Mouse (Mus musculus) ES-Bruce4 (cell line): ENCODE results near the gene Rtkn2. TPM values are rescaled to one million over a fixed set of nuclear protein-coding genes. Genes with fewer than 3 reads are reported as not detected.

Experiments
- H3K27ac ChIP-seq: 2 replicates; pipeline ENCODE4 v1.5.1; 2012; ENCODE audit warnings: low read length, inconsistent platforms; ENCODE audit not compliant: insufficient read depth
- H3K27me3 ChIP-seq: 2 replicates; pipeline ENCODE4 v1.6.1; 2012; ENCODE audit warnings: mild to moderate bottlenecking, low read length, inconsistent platforms; ENCODE audit not compliant: control insufficient read depth, poor library complexity, insufficient read depth, severe bottlenecking
- H3K36me3 ChIP-seq: 2 replicates; pipeline ENCODE4 v1.6.1; 2012; ENCODE audit warnings: inconsistent platforms, mild to moderate bottlenecking, low read length, moderate library complexity; ENCODE audit not compliant: control insufficient read depth, poor library complexity, insufficient read depth, severe bottlenecking
- H3K4me1 ChIP-seq: one replicate; pipeline ENCODE4 v1.8.1; 2011; ENCODE audit warnings: low read length; ENCODE audit not compliant: control insufficient read depth, insufficient read depth
- H3K4me3 ChIP-seq: 2 replicates; pipeline ENCODE4 v1.5.1; 2011; ENCODE audit warnings: low read depth, mild to moderate bottlenecking, low read length
- H3K9ac ChIP-seq: 2 replicates; pipeline ENCODE4 v1.6.1; 2012; ENCODE audit warnings: low read depth, mild to moderate bottlenecking, inconsistent platforms; ENCODE audit not compliant: poor library complexity, severe bottlenecking
- H3K9me3 ChIP-seq: replicated peaks from 2 replicates; pipeline ENCODE4 v1.6.1; 2012; ENCODE audit warnings: mild to moderate bottlenecking, low read length, inconsistent platforms; ENCODE audit not compliant: control insufficient read depth, poor library complexity, insufficient read depth, severe bottlenecking
- CTCF ChIP-seq: IDR thresholded peaks from one replicate; pipeline ENCODE4 v1.8.1; 2011; ENCODE audit warnings: low read depth, low read length
- EP300 ChIP-seq: IDR thresholded peaks from 2 replicates; pipeline ENCODE4 v1.6.1; 2011; ENCODE audit warnings: low read depth, low read length; ENCODE audit not compliant: insufficient read depth
- POLR2A ChIP-seq: IDR thresholded peaks from one replicate; pipeline ENCODE4 v1.8.1; 2011; ENCODE audit warnings: low read length; ENCODE audit not compliant: insufficient read depth
- polyA plus RNA-seq: library from polyadenylated mRNA; stranded (reverse); fragments of >200 nt; gene quantifications from 2 replicates; pipeline ENCODE4 v1.2.4, GENCODE M21; 2011; ENCODE audit warnings: low read depth; ENCODE audit not compliant: missing spikeins, insufficient read depth, insufficient read length

Rtkn2 gene
- polyA plus RNA-seq, 1 experiment: 19.4 TPM

DNA sequence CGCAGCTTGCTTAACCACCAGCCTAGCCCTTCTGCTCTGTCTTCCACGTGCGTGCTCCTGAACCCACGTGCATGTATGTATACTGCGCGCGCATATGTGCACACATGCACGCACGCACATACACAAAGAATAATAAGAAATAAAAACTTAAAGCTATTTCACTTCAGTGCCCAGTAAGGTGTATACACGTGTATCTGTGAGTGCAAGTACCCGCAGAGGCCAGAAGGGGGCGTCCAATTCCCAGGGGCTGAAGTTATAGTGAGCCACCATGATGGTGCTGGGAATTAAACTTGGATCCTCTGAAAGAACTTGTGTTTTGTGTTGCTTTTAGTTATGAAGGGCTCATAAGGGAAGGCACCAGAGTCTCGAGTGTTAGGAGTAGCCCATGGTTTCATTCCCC, 71.5 kb downstream of the Rtkn2 start:
- H3K4me3 ChIP-seq: no peak overlapping the region
- H3K4me1 ChIP-seq: no peaks in the 10 kb centered on the region
- no peaks in the 10 kb centered on the region for H3K36me3 ChIP-seq
- TF ChIP-seq EP300 (no peak), CTCF (peak; percentile 59)
- no peak overlapping the region for H3K27ac ChIP-seq
- H3K9me3 ChIP-seq: no peaks in the 10 kb centered on the region
- no peaks in the 10 kb centered on the region for H3K27me3 ChIP-seq
- H3K9ac ChIP-seq: no peak overlapping the region

DNA sequence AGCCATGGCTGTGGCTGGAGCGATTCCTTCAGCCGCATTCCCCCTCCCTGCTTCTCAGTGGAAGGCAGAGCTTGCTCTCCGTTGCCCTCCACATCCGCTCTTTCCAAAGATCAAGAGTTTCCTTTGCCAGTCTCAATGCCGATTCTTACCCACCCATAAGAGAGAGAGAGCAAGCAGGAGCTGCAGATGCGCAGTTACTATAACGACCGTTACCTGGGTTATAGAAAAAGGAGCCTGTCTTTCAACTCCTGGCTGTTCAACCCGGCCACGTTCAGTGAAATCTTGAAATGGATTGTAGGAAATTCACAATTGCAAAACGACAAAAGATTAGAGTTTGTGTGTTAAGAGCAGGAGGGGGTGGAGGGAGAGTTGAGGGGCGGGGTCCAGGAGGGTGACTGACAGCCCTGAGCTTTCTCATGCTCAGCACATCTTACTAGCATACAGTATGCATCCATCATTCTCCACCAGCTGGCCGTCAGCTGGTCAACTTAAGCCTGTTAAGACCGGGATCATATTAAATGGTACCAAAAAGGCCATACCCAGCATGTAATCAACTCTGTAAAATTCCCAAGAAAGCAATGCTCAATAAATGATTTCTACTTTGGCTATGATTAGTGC, 72.1 kb downstream of the Rtkn2 start:
- no peak for TF ChIP-seq EP300
- no peak for TF ChIP-seq CTCF
- no peak for TF ChIP-seq POLR2A
- no peaks in the 10 kb centered on the region for H3K4me1 ChIP-seq
- no peaks in the 10 kb centered on the region for H3K36me3 ChIP-seq
- no peaks in the 10 kb centered on the region for H3K27me3 ChIP-seq
- no peak overlapping the region for H3K9ac ChIP-seq
- no peak overlapping the region for H3K27ac ChIP-seq
- H3K4me3 ChIP-seq: no peak overlapping the region
- H3K9me3 ChIP-seq: no peaks in the 10 kb centered on the region

DNA sequence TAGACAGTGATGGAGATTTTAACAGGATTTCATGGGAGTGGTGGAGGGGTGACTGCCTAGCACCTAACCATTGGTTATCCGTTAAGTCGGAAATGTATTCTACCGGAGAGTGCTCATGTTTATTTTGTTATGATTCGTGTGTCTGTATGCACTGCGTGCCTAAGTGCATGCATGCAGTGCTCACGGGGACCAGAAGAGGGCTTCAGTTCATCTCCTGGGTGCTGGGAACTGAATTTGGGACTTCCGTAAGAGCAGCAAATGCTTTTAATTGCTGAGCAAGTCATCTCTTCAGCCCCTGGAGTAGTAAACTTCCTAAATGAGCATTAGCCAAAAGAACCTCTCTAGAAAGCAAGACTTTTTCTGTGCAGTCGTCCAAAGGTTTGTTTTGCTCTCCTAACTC, 72.9 kb downstream of the Rtkn2 start:
- H3K9me3 ChIP-seq: no peaks in the 10 kb centered on the region
- no peak overlapping the region for H3K27ac ChIP-seq
- no peaks in the 10 kb centered on the region for H3K36me3 ChIP-seq
- TF ChIP-seq POLR2A (no peak), CTCF (peak; percentile 59), EP300 (no peak)
- H3K27me3 ChIP-seq: no peaks in the 10 kb centered on the region
- no peak overlapping the region for H3K9ac ChIP-seq
- H3K4me3 ChIP-seq: no peak overlapping the region
- H3K4me1 ChIP-seq: no peaks in the 10 kb centered on the region

DNA sequence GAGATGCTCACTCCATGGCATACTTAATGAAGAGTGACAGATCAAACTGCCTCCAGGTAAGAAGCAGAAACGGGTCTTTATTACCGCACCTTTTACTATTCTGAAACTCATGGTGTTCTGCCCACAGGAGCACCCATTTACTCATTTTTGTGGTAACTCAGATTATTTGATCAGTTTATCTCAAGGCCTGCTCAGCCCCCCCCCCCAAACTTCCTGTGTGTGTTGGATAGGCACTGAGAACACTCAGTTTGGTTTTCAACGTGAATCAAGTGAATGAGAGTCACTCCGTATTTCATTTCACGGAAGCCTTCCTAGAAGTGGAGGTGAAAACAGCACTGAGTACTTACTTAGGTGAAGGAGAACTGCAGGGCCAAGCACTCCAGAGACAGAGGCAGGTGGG, 74.8 kb downstream of the Rtkn2 start:
- Histone ChIP-seq H3K27ac (no peak overlapping the region), H3K27me3 (no peaks in the 10 kb centered on the region), H3K4me1 (no peaks in the 10 kb centered on the region), H3K36me3 (no peaks in the 10 kb centered on the region), H3K4me3 (no peak overlapping the region), H3K9ac (no peak overlapping the region), H3K9me3 (peaks cover 4% of the 10 kb centered on the region; the same call in 1 of the 2 replicates)
- no peak for TF ChIP-seq EP300

DNA sequence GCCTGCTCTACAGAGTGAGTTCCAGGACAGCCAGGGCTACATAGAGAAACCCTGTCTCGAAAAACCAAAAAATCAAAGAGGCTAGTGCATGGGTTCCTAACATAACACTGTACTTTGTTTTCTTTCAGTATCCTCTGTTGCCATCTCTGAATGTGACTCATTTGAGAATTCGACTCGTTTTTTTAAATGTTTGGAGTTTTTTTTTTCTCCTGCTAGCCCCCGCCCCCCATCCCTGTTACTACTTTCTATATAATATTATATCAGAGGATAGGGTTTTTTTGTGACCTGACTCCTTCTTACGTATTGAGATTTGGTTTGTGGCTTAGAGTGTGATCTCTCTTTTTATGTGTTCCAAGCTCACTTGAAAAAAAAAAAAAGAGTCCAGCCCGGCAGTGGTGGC, 75.3 kb downstream of the Rtkn2 start:
- TF ChIP-seq POLR2A (no peak), EP300 (no peak), CTCF (no peak)
- peaks cover 4% of the 10 kb centered on the region; the same call in 1 of the 2 replicates for H3K9me3 ChIP-seq
- no peaks in the 10 kb centered on the region for H3K36me3 ChIP-seq
- H3K4me1 ChIP-seq: no peaks in the 10 kb centered on the region
- H3K27ac ChIP-seq: no peak overlapping the region
- H3K9ac ChIP-seq: no peak overlapping the region
- H3K27me3 ChIP-seq: no peaks in the 10 kb centered on the region
- no peak overlapping the region for H3K4me3 ChIP-seq

DNA sequence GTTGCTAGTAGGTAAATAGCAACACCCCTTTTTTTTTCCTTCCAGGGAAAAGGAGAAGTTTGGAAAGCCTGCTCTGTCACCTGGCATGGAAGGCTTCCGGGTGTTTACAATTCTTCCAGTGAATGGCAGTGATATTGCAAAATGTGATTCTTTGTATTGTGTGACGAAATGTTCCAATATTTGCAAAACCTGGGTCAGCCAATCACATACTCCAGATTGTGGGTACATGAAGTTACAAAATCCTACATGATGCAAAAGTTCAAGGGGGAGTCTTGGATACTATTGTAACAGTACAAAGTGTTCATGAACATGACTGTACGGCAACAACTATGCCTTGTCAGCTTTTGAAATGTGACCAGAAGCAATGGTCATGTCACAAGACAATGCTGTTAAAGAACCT, 78.5 kb downstream of the Rtkn2 start:
- no peaks in the 10 kb centered on the region for H3K27me3 ChIP-seq
- H3K4me3 ChIP-seq: no peak overlapping the region
- peaks cover 4% of the 10 kb centered on the region; the same call in 1 of the 2 replicates for H3K9me3 ChIP-seq
- no peaks in the 10 kb centered on the region for H3K4me1 ChIP-seq
- no peaks in the 10 kb centered on the region for H3K36me3 ChIP-seq
- no peak overlapping the region for H3K9ac ChIP-seq
- no peak overlapping the region for H3K27ac ChIP-seq
- TF ChIP-seq CTCF: no peak
- no peak for TF ChIP-seq POLR2A
- TF ChIP-seq EP300: no peak
